Mouse (Mus musculus) large intestine, adult 2 months (tissue): ENCODE measurements around the gene Emc6. TPM values are rescaled to one million over a fixed set of nuclear protein-coding genes. Genes with fewer than 3 reads are reported as not detected.

Experiments
- DNase-seq: peaks from one replicate; pipeline ENCODE4 v3.0.0-alpha.2; 2012; ENCODE audit warnings: low read depth, low spot score
- WGBS: fragments of 180-500 bp; shearing (Covaris S2); methylation state at CpG from one replicate; pipeline ENCODE4 v1.1.7; 2018; 5-methylcytosine and 5-hydroxymethylcytosine counted together
- polyA plus RNA-seq: library from polyadenylated mRNA; depleted of rRNA; stranded (reverse); fragments of >200 nt; gene quantifications from 2 replicates; pipeline ENCODE4 v1.2.3, GENCODE M21; 2012; rRNA removed

The Emc6 gene
- polyA plus RNA-seq, 1 experiment, result 40.2 TPM

GRCm38 (mm10) chr11:73134222-73134621, 42.6 kb downstream of the Emc6 start:
- DNase-seq, result no peak
- WGBS, result 35% methylated on average over 5 of the region's 5 CpGs

GRCm38 (mm10) chr11:73132999-73133398, 43.8 kb downstream of the Emc6 start:
- WGBS, result 91% methylated on average over 6 of the region's 6 CpGs
- no peak for DNase-seq

GRCm38 (mm10) chr11:73131020-73131419, 45.8 kb downstream of the Emc6 start:
- 40% methylated on average over 7 of the region's 7 CpGs for WGBS
- no peak for DNase-seq

- WGBS, result 93% methylated on average over 6 of the region's 6 CpGs
- DNase-seq, result no peak
Measured at GRCm38 (mm10) chr11:73126495-73126894, 50.3 kb downstream of the Emc6 start.

Other genes with a start within 250 kb of the Emc6 start
- 118 and 136 TPM in 2 replicates for gene Atp2a3, start 215.9 kb downstream of the Emc6 start, polyA plus RNA-seq
- gene P2rx1, start 177.9 kb downstream of the Emc6 start, polyA plus RNA-seq, result 6.5 and 11.8 TPM in 2 replicates
- gene Camkk1, start 158.0 kb downstream of the Emc6 start, polyA plus RNA-seq, result 3.8 and 4.2 TPM in 2 replicates
- gene Ncbp3, start 129.3 kb downstream of the Emc6 start, polyA plus RNA-seq, result 2.2 and 2.4 TPM in 2 replicates
- gene Itgae, start 86.5 kb downstream of the Emc6 start, polyA plus RNA-seq, result 5.4 and 12.1 TPM in 2 replicates
- gene Haspin, start 38.7 kb downstream of the Emc6 start, polyA plus RNA-seq, result 3.1 and 3.6 TPM in 2 replicates
- 0.43 and 0.44 TPM in 2 replicates for gene P2rx5, start 16.6 kb downstream of the Emc6 start, polyA plus RNA-seq
- gene Tax1bp3, start within 50 bp of the Emc6 start, polyA plus RNA-seq, result 221 and 232 TPM in 2 replicates
- gene Ctns, start 22.0 kb upstream of the Emc6 start, polyA plus RNA-seq, result 14.2 and 19.4 TPM in 2 replicates
- gene Shpk, start 22.4 kb upstream of the Emc6 start, polyA plus RNA-seq, result 10.4 and 18.9 TPM in 2 replicates
- gene Trpv1, start 57.3 kb upstream of the Emc6 start, polyA plus RNA-seq, result 0.18 and 0.21 TPM in 2 replicates
- 0.45 and 1.8 TPM in 2 replicates for gene Trpv3, start 90.4 kb upstream of the Emc6 start, polyA plus RNA-seq
- 25.3 and 42.6 TPM in 2 replicates for gene Aspa, start 152.6 kb upstream of the Emc6 start, polyA plus RNA-seq
- 0.02 TPM in 1 of 2 replicates, not detected in the other for gene Gm49340, start 152.7 kb upstream of the Emc6 start, polyA plus RNA-seq
- gene Spata22, start 152.7 kb upstream of the Emc6 start, polyA plus RNA-seq, result 0.25 TPM in 1 of 2 replicates, not detected in the other
- gene Olfr20, start 173.7 kb upstream of the Emc6 start, polyA plus RNA-seq, result 0.07 TPM in 1 of 2 replicates, not detected in the other
- gene Olfr376, start 194.2 kb upstream of the Emc6 start, polyA plus RNA-seq, result not detected in 2 replicates
- not detected in 2 replicates for gene Olfr1, start 222.6 kb upstream of the Emc6 start, polyA plus RNA-seq